Mouse (Mus musculus) MEL (cell line): Measurements from ENCODE around the gene 4930404H24Rik. TPM values are rescaled to one million over a fixed set of nuclear protein-coding genes. Genes with fewer than 3 reads are reported as not detected.

ENCODE experiments used
- DNase-seq: peaks from one replicate; pipeline ENCODE4 v3.0.0; 2011; ENCODE audit warnings: low read depth, low spot score
- H3K27ac ChIP-seq: 2 replicates; pipeline ENCODE4 v1.5.1; 2012; ENCODE audit warnings: low read depth, mild to moderate bottlenecking, control low read depth, low read length, moderate library complexity; ENCODE audit not compliant: control insufficient read depth
- H3K27me3 ChIP-seq, 2 experiments: fragments of 150-350 bp in 1 of 2; sonication (generic) in 1 of 2; 2 replicates each; pipeline ENCODE4 v1.6.1; 2012; ENCODE audit warnings: low read length in 2 of 2, mild to moderate bottlenecking in 2 of 2, improper control_type of control experiment in 1 of 2, moderate library complexity in 1 of 2; ENCODE audit not compliant: insufficient read depth in 2 of 2, control insufficient read depth in 1 of 2
- H3K36me3 ChIP-seq, 2 experiments: 2 replicates each; pipeline ENCODE4 v1.6.1; 2012 to 2014; ENCODE audit warnings: low read length in 2 of 2, improper control_type of control experiment in 1 of 2, inconsistent platforms in 1 of 2, mild to moderate bottlenecking in 1 of 2; ENCODE audit not compliant: insufficient read depth in 2 of 2, control insufficient read depth in 1 of 2
- H3K4me1 ChIP-seq, 2 experiments: fragments of 150-350 bp in 1 of 2; sonication (generic) in 1 of 2; 2 replicates each; pipeline ENCODE4 v1.6.1; 2012; ENCODE audit warnings: low read length in 2 of 2, improper control_type of control experiment in 1 of 2, mild to moderate bottlenecking in 1 of 2; ENCODE audit not compliant: insufficient read depth in 2 of 2, control insufficient read depth in 1 of 2
- H3K4me3 ChIP-seq, 2 experiments: fragments of 150-350 bp in 1 of 2; sonication (generic) in 1 of 2; 2 replicates each; pipeline ENCODE4 v1.5.1; 2012; ENCODE audit warnings: low read depth in 2 of 2, low read length in 2 of 2, mild to moderate bottlenecking in 2 of 2, moderate library complexity in 2 of 2, control low read depth in 1 of 2, improper control_type of control experiment in 1 of 2; ENCODE audit not compliant: control insufficient read depth in 1 of 2, insufficient read depth in 1 of 2
- H3K79me2 ChIP-seq: 2 replicates; pipeline ENCODE4 v1.6.1; 2012; ENCODE audit warnings: mild to moderate bottlenecking, low read length, moderate library complexity; ENCODE audit not compliant: control insufficient read depth, poor library complexity, insufficient read depth
- H3K9ac ChIP-seq: 2 replicates; pipeline ENCODE4 v1.6.1; 2012; ENCODE audit warnings: low read depth, mild to moderate bottlenecking, control low read depth, low read length, moderate library complexity; ENCODE audit not compliant: control insufficient read depth, poor library complexity, severe bottlenecking
- H3K9me3 ChIP-seq: fragments of 150-350 bp; sonication (generic); replicated peaks from 2 replicates; pipeline ENCODE4 v1.6.1; 2012; ENCODE audit warnings: mild to moderate bottlenecking, low read length, improper control_type of control experiment, moderate library complexity; ENCODE audit not compliant: insufficient read depth
- BHLHE40 ChIP-seq: IDR thresholded peaks from 2 replicates; pipeline ENCODE4 v1.6.1; 2012; ENCODE audit warnings: low read depth, mild to moderate bottlenecking, inconsistent platforms, low read length, improper control_type of control experiment, borderline replicate concordance
- CHD1 ChIP-seq: IDR thresholded peaks from 2 replicates; pipeline ENCODE4 v1.6.1; 2012; ENCODE audit warnings: low read depth, mild to moderate bottlenecking, inconsistent platforms, low read length, improper control_type of control experiment
- E2F4 ChIP-seq: IDR thresholded peaks from 2 replicates; pipeline ENCODE4 v1.6.1; 2011; ENCODE audit warnings: low read depth, low read length, improper control_type of control experiment, borderline replicate concordance
- EP300 ChIP-seq, 2 experiments: IDR thresholded peaks; 2 replicates each; pipeline ENCODE4 v1.6.1; 2011; ENCODE audit warnings: improper control_type of control experiment in 2 of 2, low read length in 2 of 2, low read depth in 1 of 2, mild to moderate bottlenecking in 1 of 2
- ETS1 ChIP-seq: IDR thresholded peaks from 2 replicates; pipeline ENCODE4 v1.6.1; 2012; ENCODE audit warnings: low read depth, mild to moderate bottlenecking, inconsistent platforms, low read length, improper control_type of control experiment, moderate library complexity
- GABPA ChIP-seq: IDR thresholded peaks from 2 replicates; pipeline ENCODE4 v1.6.1; 2012; ENCODE audit warnings: low read depth, mild to moderate bottlenecking, inconsistent platforms, low read length, improper control_type of control experiment, moderate library complexity
- GATA1 ChIP-seq: IDR thresholded peaks from 2 replicates; pipeline ENCODE4 v1.6.1; 2011; ENCODE audit warnings: low read depth, low read length, improper control_type of control experiment
- HCFC1 ChIP-seq: IDR thresholded peaks from 2 replicates; pipeline ENCODE4 v1.6.1; 2012; ENCODE audit warnings: low read depth, mild to moderate bottlenecking, inconsistent platforms, low read length, improper control_type of control experiment, moderate library complexity
- KAT2A ChIP-seq: conservative IDR thresholded peaks from 2 replicates; pipeline ENCODE4 v1.6.1; 2012; ENCODE audit warnings: low read depth, low read length, improper control_type of control experiment, inconsistent platforms
- MAFK ChIP-seq: IDR thresholded peaks from 2 replicates; pipeline ENCODE4 v1.6.1; 2011; ENCODE audit warnings: low read depth, mild to moderate bottlenecking, low read length, improper control_type of control experiment, borderline replicate concordance
- MAX ChIP-seq: IDR thresholded peaks from 2 replicates; pipeline ENCODE4 v1.6.1; 2011; ENCODE audit warnings: low read length, improper control_type of control experiment
- MAZ ChIP-seq: IDR thresholded peaks from 2 replicates; pipeline ENCODE4 v1.6.1; 2012; ENCODE audit warnings: low read depth, mild to moderate bottlenecking, inconsistent platforms, low read length, improper control_type of control experiment
- MXI1 ChIP-seq: IDR thresholded peaks from 2 replicates; pipeline ENCODE4 v1.6.1; 2011; ENCODE audit warnings: mild to moderate bottlenecking, low read depth, low read length, improper control_type of control experiment
- MYB ChIP-seq: IDR thresholded peaks from 2 replicates; pipeline ENCODE4 v1.6.1; 2011; ENCODE audit warnings: mild to moderate bottlenecking, low read depth, low read length, improper control_type of control experiment
- MYC ChIP-seq: IDR thresholded peaks from 2 replicates; pipeline ENCODE4 v1.6.1; 2011; ENCODE audit warnings: low read depth, mild to moderate bottlenecking, low read length, improper control_type of control experiment, moderate library complexity
- POLR2A ChIP-seq, 2 experiments: IDR thresholded peaks; 2 replicates each; pipeline ENCODE4 v1.6.1; 2011 to 2012; ENCODE audit warnings: low read length in 2 of 2, mild to moderate bottlenecking in 2 of 2, control low read depth in 1 of 2, improper control_type of control experiment in 1 of 2, low read depth in 1 of 2, moderate library complexity in 1 of 2; ENCODE audit not compliant: control insufficient read depth in 1 of 2, insufficient read depth in 1 of 2, poor library complexity in 1 of 2
- POLR2AphosphoS2 ChIP-seq: IDR thresholded peaks from 2 replicates; pipeline ENCODE4 v1.6.1; 2011; ENCODE audit warnings: low read length, improper control_type of control experiment
- POLR2AphosphoS5 ChIP-seq: IDR thresholded peaks from 2 replicates; pipeline ENCODE4 v1.6.1; 2012; ENCODE audit warnings: low read depth, borderline replicate concordance, mild to moderate bottlenecking, inconsistent platforms, low read length, moderate library complexity, mixed read lengths
- RAD21 ChIP-seq: IDR thresholded peaks from 2 replicates; pipeline ENCODE4 v1.6.1; 2011; ENCODE audit warnings: mild to moderate bottlenecking, low read depth, low read length, improper control_type of control experiment
- RCOR1 ChIP-seq: IDR thresholded peaks from 2 replicates; pipeline ENCODE4 v1.6.1; 2012; ENCODE audit warnings: low read depth, mild to moderate bottlenecking, inconsistent platforms, low read length, improper control_type of control experiment
- SIN3A ChIP-seq: IDR thresholded peaks from 2 replicates; pipeline ENCODE4 v1.6.1; 2012; ENCODE audit warnings: low read length, improper control_type of control experiment, inconsistent platforms
- SMC3 ChIP-seq: IDR thresholded peaks from 2 replicates; pipeline ENCODE4 v1.6.1; 2011; ENCODE audit warnings: low read depth, low read length, improper control_type of control experiment
- TAL1 ChIP-seq: IDR thresholded peaks from 2 replicates; pipeline ENCODE4 v1.6.1; 2012; ENCODE audit warnings: mild to moderate bottlenecking, inconsistent platforms, low read length, moderate library complexity, mixed read lengths
- TBP ChIP-seq: IDR thresholded peaks from 2 replicates; pipeline ENCODE4 v1.8.0; 2011; ENCODE audit warnings: low read depth, low read length, improper control_type of control experiment
- TCF12 ChIP-seq: IDR thresholded peaks from 2 replicates; pipeline ENCODE4 v1.6.1; 2014; ENCODE audit warnings: low read depth, mild to moderate bottlenecking, inconsistent platforms, low read length, improper control_type of control experiment, moderate library complexity
- UBTF ChIP-seq: IDR thresholded peaks from 2 replicates; pipeline ENCODE4 v1.6.1; 2012; ENCODE audit warnings: low read depth, mild to moderate bottlenecking, inconsistent platforms, low read length, improper control_type of control experiment, moderate library complexity, borderline replicate concordance; ENCODE audit not compliant: insufficient read depth
- USF1 ChIP-seq: IDR thresholded peaks from 2 replicates; pipeline ENCODE4 v1.6.1; 2014; ENCODE audit warnings: low read depth, mild to moderate bottlenecking, inconsistent platforms, low read length, improper control_type of control experiment, moderate library complexity
- USF2 ChIP-seq, 2 experiments: IDR thresholded peaks; 2 replicates each; pipeline ENCODE4 v1.6.1; 2011 to 2012; ENCODE audit warnings: improper control_type of control experiment in 2 of 2, low read length in 2 of 2, borderline replicate concordance in 1 of 2, inconsistent platforms in 1 of 2, low read depth in 1 of 2, mild to moderate bottlenecking in 1 of 2; ENCODE audit not compliant: insufficient read depth in 1 of 2
- ZC3H11A ChIP-seq: IDR thresholded peaks from 2 replicates; pipeline ENCODE4 v1.6.1; 2012; ENCODE audit warnings: low read depth, mild to moderate bottlenecking, inconsistent platforms, low read length, improper control_type of control experiment
- ZKSCAN1 ChIP-seq: IDR thresholded peaks from 2 replicates; pipeline ENCODE4 v1.6.1; 2012; ENCODE audit warnings: low read depth, mild to moderate bottlenecking, inconsistent platforms, low read length, improper control_type of control experiment, moderate library complexity
- ZMIZ1 ChIP-seq: IDR thresholded peaks from 2 replicates; pipeline ENCODE4 v1.6.1; 2012; ENCODE audit warnings: low read depth, mild to moderate bottlenecking, inconsistent platforms, low read length, improper control_type of control experiment, moderate library complexity
- polyA plus RNA-seq, 2 experiments: library from polyadenylated mRNA; stranded (reverse) in 1 of 2; unstranded in 1 of 2; fragments of >175 nt in 1 of 2; fragments of >200 nt in 1 of 2; gene quantifications; 2 replicates each; pipeline versions ENCODE4 v1.2.1 to v1.2.4; 2012; ENCODE audit warnings: low replicate concordance in 2 of 2, low read depth in 1 of 2; ENCODE audit not compliant: insufficient read length in 2 of 2, insufficient read depth in 1 of 2, missing spikeins in 1 of 2
- total RNA-seq: library from RNA; depleted of rRNA; stranded (reverse); fragments of 300-350 nt; gene quantifications from 2 replicates; pipeline ENCODE4 v1.2.3, GENCODE M21; 2012

The 4930404H24Rik gene
- total and polyA plus RNA-seq, 3 experiments: 0.24 TPM; not detected in 2

GRCm38 (mm10) chr2:153483118-153483983, 9.2 kb upstream of the 4930404H24Rik start:
- peaks cover 2 to 25% of the 10 kb centered on the region in 2 experiments; a peak in 3 of 4 replicates for H3K36me3 ChIP-seq
- H3K27ac ChIP-seq: peak overlapping the region; percentile 38
- H3K4me3 ChIP-seq: peak overlapping the region; percentile 23 to 25; a peak in 3 of 4 replicates
- H3K27me3 ChIP-seq: no peaks in the 10 kb centered on the region
- H3K9me3 ChIP-seq: no peaks in the 10 kb centered on the region
- peak overlapping the region; percentile 40 for H3K9ac ChIP-seq
- TF ChIP-seq MYB: no peak
- no peak for TF ChIP-seq CHD1
- TF ChIP-seq GATA1: 0 out of 2 replicates have a peak, but pooled peaks have one; percentile 22
- TF ChIP-seq ZC3H11A: no peak
- TF ChIP-seq POLR2AphosphoS5: no peak
- no peak for TF ChIP-seq USF2 (IDR thresholded peaks at IDR 0.05; ENCODE audit: borderline replicate concordance in 1 of 2, insufficient read depth in 1 of 2, low read depth in 1 of 2, low read length in 2 of 2)
- TF ChIP-seq TBP: 0 out of 2 replicates have a peak, but pooled peaks have one; percentile 8
- TF ChIP-seq ETS1: peak; percentile 51; the same call in 1 of the 2 replicates
- peak; percentile 75 for TF ChIP-seq MAZ
- TF ChIP-seq TCF12: 0 out of 2 replicates have a peak, but pooled peaks have one; percentile 8
- 0 out of 2 replicates have a peak, but pooled peaks have one; percentile 51 for TF ChIP-seq BHLHE40
- no peak for TF ChIP-seq HCFC1
- peak; percentile 66 for TF ChIP-seq SIN3A
- TF ChIP-seq ZMIZ1: no peak
- peak; percentile 90 for TF ChIP-seq MXI1
- no peak for TF ChIP-seq MAFK
- no peak for TF ChIP-seq KAT2A
- no peak for TF ChIP-seq RAD21
- no peak for TF ChIP-seq UBTF
- TF ChIP-seq POLR2AphosphoS2: no peak
- no peak for TF ChIP-seq SMC3
- TF ChIP-seq GABPA: no peak
- no peak for TF ChIP-seq RCOR1
- no peak for TF ChIP-seq E2F4
- TF ChIP-seq ZKSCAN1: no peak
- peak; percentile 75 for TF ChIP-seq MYC
- TF ChIP-seq POLR2A (IDR thresholded peaks at IDR 0.05; ENCODE audit: control insufficient read depth in 1 of 2, insufficient read depth in 1 of 2, low read depth in 1 of 2, low read length in 2 of 2, poor library complexity in 1 of 2): peak in 1 of 2 experiments; percentile 26; a peak in 1 of 4 replicates
- peak; percentile 63 for TF ChIP-seq TAL1
- TF ChIP-seq MAX: peak; percentile 77
- no peak; a peak in 1 of 4 replicates for TF ChIP-seq EP300 (IDR thresholded peaks at IDR 0.05; ENCODE audit: low read depth in 1 of 2, low read length in 2 of 2)
- 0 out of 2 replicates have a peak, but pooled peaks have one; percentile 26 for TF ChIP-seq USF1
- peaks cover 13 to 29% of the 10 kb centered on the region in 2 experiments for H3K4me1 ChIP-seq
- H3K79me2 ChIP-seq: no peaks in the 10 kb centered on the region
- peak; percentile 82 for DNase-seq
